Mouse (Mus musculus): Measurements from ENCODE around the gene Slc44a4. TPM values are rescaled to one million over a fixed set of nuclear protein-coding genes. Genes with fewer than 3 reads are reported as not detected.

The Slc44a4 gene
- polyA plus RNA-seq, 1 experiment from 2014 or later = 0.15 TPM

DNA sequence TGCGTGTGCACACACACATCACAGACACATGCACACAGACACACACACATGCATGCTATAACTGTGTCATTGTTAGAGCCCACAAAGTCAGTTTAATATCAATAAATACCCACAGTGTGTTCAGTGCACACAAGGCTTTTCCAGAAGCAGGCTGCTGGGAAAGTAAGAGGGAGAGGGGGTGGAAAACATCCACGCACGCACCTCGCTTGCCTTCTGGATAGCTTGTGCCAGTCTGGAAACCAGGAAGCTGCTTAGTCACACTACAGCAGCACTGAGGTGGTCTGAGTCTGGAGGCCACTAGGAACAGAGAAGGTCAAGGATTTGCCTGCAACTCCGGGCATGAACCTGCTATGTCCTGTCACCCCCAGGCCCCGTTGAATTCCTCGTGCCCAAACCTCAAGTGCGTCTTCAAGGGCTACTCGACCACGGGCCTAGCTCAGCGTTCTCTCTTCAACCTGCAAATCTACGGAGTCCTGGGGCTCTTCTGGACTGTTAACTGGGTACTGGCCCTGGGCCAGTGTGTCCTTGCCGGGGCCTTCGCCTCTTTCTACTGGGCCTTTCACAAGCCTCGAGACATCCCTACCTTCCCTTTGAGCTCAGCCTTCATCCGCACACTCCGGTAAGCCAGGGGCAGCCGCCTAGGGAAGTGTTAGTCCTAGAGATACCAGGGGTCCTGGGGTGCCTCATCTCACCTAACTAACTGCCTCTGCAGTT, 13.2 kb downstream of the Slc44a4 start:
- Histone ChIP-seq H3K4me1 (peaks cover 14% of the 10 kb centered on the region), H3K9me3 (no peaks in the 10 kb centered on the region), H3K36me3 (no peaks in the 10 kb centered on the region), H3K27ac (replicated peaks) (no peak overlapping the region), H3K4me3 (no peak overlapping the region), H3K27me3 (replicated peaks) (no peaks in the 10 kb centered on the region), H3K4me2 (no peak overlapping the region), H3K9ac (peak overlapping the region; percentile 7; the same call in 1 of the 2 replicates)
- ATAC-seq (ENCODE audit: extremely low read depth, insufficient number of reproducible peaks, low FRiP score, low TSS enrichment) = no peak
- 79% methylated on average over 18 of the region's 18 CpGs for WGBS

DNA sequence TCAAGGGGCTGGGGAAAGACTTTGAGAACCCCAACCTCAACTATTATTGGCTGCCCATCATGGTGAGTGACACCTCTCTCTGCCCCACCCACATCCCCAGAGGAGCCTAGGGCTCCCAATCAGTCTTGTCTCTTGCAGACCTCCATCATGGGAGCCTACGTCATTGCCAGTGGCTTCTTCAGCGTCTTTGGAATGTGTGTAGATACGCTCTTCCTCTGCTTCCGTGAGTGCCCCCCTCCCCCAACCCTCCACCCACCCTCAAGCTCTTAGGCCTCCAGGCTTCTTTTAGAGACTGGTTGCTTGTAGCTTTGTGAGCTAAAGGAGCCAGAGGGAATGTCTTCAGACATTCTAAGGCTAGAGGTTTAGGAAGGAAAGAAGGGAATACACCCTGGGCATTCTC, 14.6 kb downstream of the Slc44a4 start:
- H3K4me2 ChIP-seq = no peak overlapping the region
- no peak overlapping the region for H3K9ac ChIP-seq
- no peak for ATAC-seq (ENCODE audit: extremely low read depth, insufficient number of reproducible peaks, low FRiP score, low TSS enrichment)
- H3K4me3 ChIP-seq = no peak overlapping the region
- WGBS = 28% methylated on average over 4 of the region's 4 CpGs
- H3K36me3 ChIP-seq = peaks cover 2% of the 10 kb centered on the region
- no peak overlapping the region for H3K27ac ChIP-seq (replicated peaks)
- H3K27me3 ChIP-seq (replicated peaks) = no peaks in the 10 kb centered on the region
- H3K4me1 ChIP-seq = peaks cover 16% of the 10 kb centered on the region
- H3K9me3 ChIP-seq = no peaks in the 10 kb centered on the region

DNA sequence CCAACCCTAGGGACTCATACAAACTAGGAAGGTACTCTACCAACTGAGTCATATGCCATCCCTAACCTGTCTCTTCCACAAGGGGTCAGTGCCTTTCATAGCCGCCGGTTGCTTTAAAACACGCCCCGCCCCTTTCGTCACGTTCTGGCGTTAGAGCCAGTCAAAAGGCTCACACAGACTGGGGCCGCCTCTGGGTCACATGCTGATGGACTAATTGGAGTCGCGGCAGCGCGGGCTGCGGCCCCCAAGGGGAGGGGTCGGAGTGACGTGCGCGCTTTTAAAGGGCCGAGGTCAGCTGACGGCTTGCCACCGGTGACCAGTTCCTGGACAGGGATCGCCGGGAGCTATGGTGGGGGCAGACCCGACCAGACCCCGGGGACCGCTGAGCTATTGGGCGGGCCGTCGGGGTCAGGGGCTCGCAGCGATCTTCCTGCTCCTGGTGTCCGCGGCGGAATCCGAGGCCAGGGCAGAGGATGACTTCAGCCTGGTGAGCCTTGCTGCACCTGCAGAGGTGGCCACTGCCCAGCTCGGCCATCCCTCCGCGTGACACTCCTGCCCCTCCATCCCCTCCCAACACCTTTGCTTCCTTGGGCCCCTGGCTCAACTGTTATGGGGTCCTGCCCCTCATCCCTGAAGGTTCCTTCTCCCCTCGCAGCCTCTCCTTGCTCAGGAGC, 16.9 kb downstream of the Slc44a4 start, which contains the start of gene Neu1:
Gene Neu1, plus strand, starts transcription at position 193 of the 674 bp plus-strand sequence.
- no peaks in the 10 kb centered on the region for H3K27me3 ChIP-seq (replicated peaks)

DNA sequence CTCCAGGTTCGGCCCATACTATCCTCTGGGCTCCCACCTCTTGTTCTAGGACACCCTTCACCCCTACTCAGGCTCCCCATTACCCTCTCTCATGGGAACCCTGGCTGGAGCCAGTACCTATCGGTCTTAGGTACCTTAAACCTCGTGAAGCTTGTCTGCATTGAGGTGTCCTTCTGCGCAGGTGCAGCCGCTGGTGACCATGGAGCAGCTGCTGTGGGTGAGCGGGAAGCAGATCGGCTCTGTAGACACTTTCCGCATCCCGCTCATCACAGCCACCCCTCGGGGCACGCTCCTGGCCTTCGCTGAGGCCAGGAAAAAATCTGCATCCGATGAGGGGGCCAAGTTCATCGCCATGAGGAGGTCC, 17.5 kb downstream of the Slc44a4 start:
- no peak for ATAC-seq (ENCODE audit: extremely low read depth, insufficient number of reproducible peaks, low FRiP score, low TSS enrichment)
- H3K9ac ChIP-seq = peak overlapping the region; percentile 93
- peaks cover 16% of the 10 kb centered on the region for H3K4me1 ChIP-seq
- H3K27ac ChIP-seq (replicated peaks) = no peak overlapping the region
- 14% methylated on average over 14 of the region's 14 CpGs for WGBS
- H3K36me3 ChIP-seq = peaks cover 21% of the 10 kb centered on the region
- peak overlapping the region; percentile 97 for H3K4me2 ChIP-seq
- H3K9me3 ChIP-seq = no peaks in the 10 kb centered on the region
- H3K27me3 ChIP-seq (replicated peaks) = no peaks in the 10 kb centered on the region
- H3K4me3 ChIP-seq = peak overlapping the region; percentile 85

More for the DNA sequence above, 16.9 kb downstream of the Slc44a4 start, which contains the start of gene Neu1:
- Histone ChIP-seq H3K4me2 (peak within 1 kb of the TSS; percentile 97), H3K9ac (peak within 1 kb of the TSS; percentile 93), H3K4me1 (peaks cover 16% of the 10 kb centered on the region), H3K9me3 (no peaks in the 10 kb centered on the region), H3K36me3 (peaks cover 21% of the 10 kb centered on the region), H3K27ac (replicated peaks) (0 out of 2 replicates have a peak within 1 kb of the TSS, but pooled peaks have one; percentile 26), H3K4me3 (peak within 1 kb of the TSS; percentile 85)
- WGBS = under 1% methylated on average over 38 of the region's 38 CpGs
- peak; percentile 92 for ATAC-seq (ENCODE audit: extremely low read depth, insufficient number of reproducible peaks, low FRiP score, low TSS enrichment)

DNA sequence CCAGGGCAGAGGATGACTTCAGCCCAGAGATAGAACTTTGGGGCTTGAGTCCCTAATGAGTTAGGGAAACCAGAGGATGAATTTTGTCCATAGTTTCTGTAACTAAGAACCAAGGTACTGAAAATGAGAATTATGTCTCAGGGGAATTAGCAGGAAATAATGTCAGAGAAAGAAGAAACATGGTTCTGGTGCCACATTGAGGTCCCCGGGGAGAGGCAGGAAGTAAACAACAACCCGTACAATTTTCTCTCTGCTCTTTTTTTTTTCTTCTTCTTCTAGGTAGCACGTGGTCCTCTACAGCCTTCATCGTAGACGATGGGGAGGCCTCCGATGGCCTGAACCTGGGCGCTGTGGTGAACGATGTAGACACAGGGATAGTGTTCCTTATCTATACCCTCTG, 18.0 kb downstream of the Slc44a4 start:
- no peak for ATAC-seq (ENCODE audit: extremely low read depth, insufficient number of reproducible peaks, low FRiP score, low TSS enrichment)

DNA sequence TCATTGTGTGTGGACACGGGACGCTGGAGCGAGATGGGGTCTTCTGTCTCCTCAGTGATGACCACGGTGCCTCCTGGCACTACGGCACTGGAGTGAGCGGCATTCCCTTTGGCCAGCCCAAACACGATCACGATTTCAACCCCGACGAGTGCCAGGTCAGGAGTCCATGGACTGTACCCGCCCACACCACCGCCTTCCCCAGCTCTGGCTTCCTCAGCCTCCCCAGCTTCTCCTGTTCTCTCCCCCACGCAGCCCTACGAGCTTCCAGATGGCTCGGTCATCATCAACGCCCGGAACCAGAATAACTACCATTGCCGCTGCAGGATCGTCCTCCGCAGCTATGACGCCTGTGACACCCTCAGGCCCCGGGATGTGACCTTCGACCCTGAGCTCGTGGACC, 19.8 kb downstream of the Slc44a4 start:
- H3K9ac ChIP-seq = 0 out of 2 replicates have a peak overlapping the region, but pooled peaks have one; percentile 12
- H3K27me3 ChIP-seq (replicated peaks) = no peaks in the 10 kb centered on the region
- H3K27ac ChIP-seq (replicated peaks) = no peak overlapping the region
- no peaks in the 10 kb centered on the region for H3K9me3 ChIP-seq
- ATAC-seq (ENCODE audit: extremely low read depth, insufficient number of reproducible peaks, low FRiP score, low TSS enrichment) = no peak
- WGBS = 70% methylated on average over 24 of the region's 24 CpGs
- peaks cover 16% of the 10 kb centered on the region for H3K4me1 ChIP-seq
- H3K36me3 ChIP-seq = peaks cover 21% of the 10 kb centered on the region
- H3K4me2 ChIP-seq = no peak overlapping the region
- H3K4me3 ChIP-seq = no peak overlapping the region

More for the DNA sequence above, 18.0 kb downstream of the Slc44a4 start:
- Histone ChIP-seq H3K9me3 (no peaks in the 10 kb centered on the region), H3K9ac (peak overlapping the region; percentile 93), H3K4me2 (peak overlapping the region; percentile 97), H3K4me3 (peak overlapping the region; percentile 85), H3K4me1 (peaks cover 16% of the 10 kb centered on the region), H3K36me3 (peaks cover 21% of the 10 kb centered on the region), H3K27me3 (replicated peaks) (no peaks in the 10 kb centered on the region), H3K27ac (replicated peaks) (no peak overlapping the region)
- 82% methylated on average over 8 of the region's 8 CpGs for WGBS

DNA sequence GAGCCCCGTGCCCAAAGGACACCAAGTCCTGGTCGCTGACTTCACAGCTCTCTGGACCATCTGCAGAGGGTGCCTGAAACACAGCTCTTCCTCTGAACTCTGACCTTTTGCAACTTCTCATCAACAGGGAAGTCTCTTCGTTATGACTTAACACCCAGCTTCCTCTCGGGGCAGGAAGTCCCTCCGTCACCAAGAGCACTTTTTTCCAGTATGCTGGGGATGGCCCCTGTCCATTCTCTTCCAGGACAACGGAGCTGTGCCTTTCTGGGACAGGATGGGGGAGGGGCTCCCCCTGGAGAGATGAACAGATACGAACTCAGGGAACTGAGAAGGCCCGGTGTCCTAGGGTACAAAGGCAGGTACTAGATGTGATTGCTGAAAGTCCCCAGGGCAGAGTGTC, 20.6 kb downstream of the Slc44a4 start:
- Histone ChIP-seq H3K4me3 (no peak overlapping the region), H3K27me3 (replicated peaks) (no peaks in the 10 kb centered on the region), H3K4me2 (no peak overlapping the region), H3K27ac (replicated peaks) (no peak overlapping the region), H3K4me1 (peaks cover 16% of the 10 kb centered on the region), H3K9ac (peak overlapping the region; percentile 15), H3K9me3 (no peaks in the 10 kb centered on the region), H3K36me3 (peaks cover 21% of the 10 kb centered on the region)
- ATAC-seq (ENCODE audit: extremely low read depth, insufficient number of reproducible peaks, low FRiP score, low TSS enrichment) = no peak
- WGBS = 46% methylated on average over 8 of the region's 8 CpGs

DNA sequence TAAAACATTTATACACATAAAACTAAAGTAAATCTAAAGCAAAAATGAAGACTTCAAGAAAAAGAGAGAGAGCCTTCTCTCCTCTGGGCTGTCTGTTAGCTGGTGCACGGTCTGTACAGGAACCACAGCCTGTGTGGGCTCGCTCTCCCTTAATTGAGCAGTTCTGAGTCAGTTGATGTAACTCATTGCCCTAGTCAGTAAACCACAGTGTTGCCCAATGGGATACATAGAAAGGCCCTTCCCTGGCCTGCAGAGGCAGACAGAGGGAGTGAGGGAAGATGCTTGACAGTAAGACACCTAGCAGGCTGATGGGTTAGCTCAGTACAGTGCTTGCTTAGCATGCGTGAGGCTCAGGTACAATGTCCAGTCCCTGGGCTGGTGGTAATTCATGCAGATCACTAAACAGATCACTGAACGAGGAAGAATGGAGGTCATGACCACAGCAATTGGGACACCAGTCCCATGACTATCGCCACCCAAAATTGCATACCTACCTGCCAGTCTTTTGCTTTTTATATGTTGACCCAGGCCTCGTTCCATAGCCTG, 23.8 kb downstream of the Slc44a4 start:
- WGBS = 76% methylated on average over 6 of the region's 6 CpGs
- ATAC-seq (ENCODE audit: extremely low read depth, insufficient number of reproducible peaks, low FRiP score, low TSS enrichment) = no peak
- H3K4me3 ChIP-seq = no peak overlapping the region
- H3K4me2 ChIP-seq = no peak overlapping the region
- H3K4me1 ChIP-seq = peaks cover 8% of the 10 kb centered on the region
- H3K27me3 ChIP-seq (replicated peaks) = no peaks in the 10 kb centered on the region
- peaks cover 21% of the 10 kb centered on the region for H3K36me3 ChIP-seq
- H3K9ac ChIP-seq = no peak overlapping the region
- H3K27ac ChIP-seq (replicated peaks) = no peak overlapping the region
- no peaks in the 10 kb centered on the region for H3K9me3 ChIP-seq

DNA sequence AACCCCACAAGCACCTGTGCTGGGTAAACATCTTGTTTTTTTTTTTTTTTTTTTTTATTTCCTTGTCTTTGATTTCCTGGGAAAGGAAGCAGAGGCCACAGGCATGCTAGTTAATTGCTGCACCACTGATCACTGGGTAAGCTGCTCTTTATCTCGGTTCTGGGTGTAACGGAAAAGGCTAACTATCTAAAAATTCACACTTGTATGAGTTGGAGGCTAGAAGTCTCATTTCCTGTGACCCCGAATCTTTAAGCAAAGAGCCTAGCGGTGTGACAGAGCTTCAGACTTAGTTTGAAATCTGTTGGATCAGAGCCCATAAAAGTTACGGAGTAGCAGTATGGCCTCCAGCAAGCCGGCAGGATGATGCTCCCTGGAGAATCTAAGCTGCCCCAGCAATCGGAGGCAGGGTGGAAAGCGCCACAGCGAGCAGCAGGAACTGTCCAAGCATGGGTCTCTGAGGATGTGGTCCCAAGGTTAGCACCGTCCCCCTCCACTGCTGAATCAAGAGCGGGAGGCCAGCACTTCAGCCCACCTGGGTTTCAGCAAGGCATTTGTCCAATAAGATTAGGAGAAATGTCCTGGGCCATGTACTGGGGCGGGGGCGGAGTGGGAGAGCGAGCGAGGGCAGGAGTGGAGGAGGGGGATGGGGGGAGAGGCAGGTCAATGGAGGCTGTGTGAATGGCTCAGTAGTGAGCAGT, 27.2 kb downstream of the Slc44a4 start:
- no peak for ATAC-seq (ENCODE audit: extremely low read depth, insufficient number of reproducible peaks, low FRiP score, low TSS enrichment)
- Histone ChIP-seq H3K4me2 (peak overlapping the region; percentile 72), H3K27ac (replicated peaks) (peak overlapping the region; percentile 79)

DNA sequence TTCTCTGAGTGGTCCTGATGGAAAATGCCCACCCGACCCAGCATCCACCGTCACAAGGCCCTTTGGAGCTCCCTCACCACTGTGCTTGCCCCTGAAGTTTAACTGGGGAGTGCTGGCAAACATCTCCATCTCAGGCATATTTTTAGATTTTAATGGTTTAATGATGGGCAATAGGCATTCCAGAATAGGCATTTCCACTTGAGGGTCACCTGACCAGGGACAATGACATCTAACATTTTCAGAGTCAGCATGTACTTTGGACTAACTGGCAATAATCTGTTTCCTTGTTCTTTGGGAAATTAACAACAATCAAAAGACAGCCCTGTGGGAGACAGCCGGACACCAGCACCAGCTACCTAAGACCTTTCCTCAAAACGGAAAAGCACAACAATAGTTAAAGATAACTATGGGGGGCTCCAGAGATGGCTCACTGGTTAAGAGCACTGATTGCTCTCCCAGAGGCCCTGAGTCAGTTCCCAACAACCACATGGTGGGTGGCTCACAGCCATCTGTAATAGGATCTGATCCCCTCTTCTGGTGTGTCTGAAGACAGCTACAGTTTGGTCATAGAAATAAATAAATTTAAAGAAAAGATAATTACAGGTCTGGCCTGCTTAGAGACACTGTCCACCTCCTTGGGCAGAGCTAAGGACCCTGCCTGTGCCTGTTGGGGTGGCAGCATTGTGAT, 29.0 kb downstream of the Slc44a4 start:
- ATAC-seq (ENCODE audit: extremely low read depth, insufficient number of reproducible peaks, low FRiP score, low TSS enrichment) = no peak
- Histone ChIP-seq H3K4me3 (no peak overlapping the region), H3K27ac (replicated peaks) (no peak overlapping the region), H3K9ac (no peak overlapping the region), H3K27me3 (replicated peaks) (no peaks in the 10 kb centered on the region), H3K4me2 (no peak overlapping the region), H3K36me3 (no peaks in the 10 kb centered on the region), H3K4me1 (peaks cover 11% of the 10 kb centered on the region), H3K9me3 (no peaks in the 10 kb centered on the region)
- 79% methylated on average over 4 of the region's 4 CpGs for WGBS

More for the DNA sequence above, 27.2 kb downstream of the Slc44a4 start:
- Histone ChIP-seq H3K27me3 (replicated peaks) (no peaks in the 10 kb centered on the region), H3K9me3 (no peaks in the 10 kb centered on the region), H3K36me3 (no peaks in the 10 kb centered on the region), H3K9ac (peak overlapping the region; percentile 77), H3K4me1 (peaks cover 11% of the 10 kb centered on the region), H3K4me3 (peak overlapping the region; percentile 47)
- 9% methylated on average over 15 of the region's 15 CpGs for WGBS

All from heart, embryonic 13.5 days (tissue).